ENCODE assay signal across 8 mouse cellular contexts in genomic region chr11:19020951-19021710, GRCm38 (mm10). TPM values are rescaled to one million over a fixed set of nuclear protein-coding genes. Genes with fewer than 3 reads are reported as not detected.
A peak's percentile ranks its signal among the peaks of the same experiment; 100 is the strongest.
DNase-seq lines count a peak whose midpoint lies in the region; ATAC-seq and TF ChIP-seq lines count a peak whose summit lies in the region.

No protein-coding gene starts in this region.

- peak; percentile 77 for DNase-seq in cerebellum, adult 9-10 months
- DNase-seq in layer of hippocampus, adult 9-11 months = no peak

- H3K4me2 ChIP-seq in heart, embryonic 12.5 days = peak overlapping the region; percentile 80
- peak overlapping the region; percentile 82 for H3K4me2 ChIP-seq in limb, embryonic 12.5 days
- peak overlapping the region; percentile 76 for H3K4me2 ChIP-seq in myocyte (ENCODE audit: low read depth)

- H3K36me3 ChIP-seq in megakaryocyte, embryonic 14.5 days (replicated peaks; ENCODE audit: low read length) = peaks cover 2% of the 10 kb centered on the region
- H3K36me3 ChIP-seq in heart, embryonic 12.5 days = no peaks in the 10 kb centered on the region
- H3K36me3 ChIP-seq in limb, embryonic 12.5 days = no peaks in the 10 kb centered on the region
- no peaks in the 10 kb centered on the region for H3K36me3 ChIP-seq in myocyte (ENCODE audit: control insufficient read depth, insufficient read depth)

- 6% methylated on average over 28 of the region's 28 CpGs for WGBS in heart, embryonic 12.5 days
- under 1% methylated on average over 28 of the region's 28 CpGs for WGBS in limb, embryonic 12.5 days

- ATAC-seq in megakaryocyte, adult 5-6 weeks (ENCODE audit: poor library complexity, severe bottlenecking) = no peak
- ATAC-seq in heart, embryonic 12.5 days (ENCODE audit: insufficient number of reproducible peaks, low FRiP score) = no peak
- ATAC-seq in limb, embryonic 12.5 days (ENCODE audit: insufficient number of reproducible peaks, insufficient read depth, low FRiP score, low TSS enrichment, low read depth) = no peak
- no peak for ATAC-seq in CD4-positive, CD25-positive, alpha-beta regulatory T cell, adult 4 months

- peak overlapping the region; percentile 93 for H3K4me3 ChIP-seq in megakaryocyte, embryonic 14.5 days (replicated peaks)
- peak overlapping the region; percentile 68 for H3K4me3 ChIP-seq in heart, embryonic 12.5 days
- peak overlapping the region; percentile 57 for H3K4me3 ChIP-seq in limb, embryonic 12.5 days (replicated peaks)
- H3K4me3 ChIP-seq in myocyte = peak overlapping the region; percentile 81

- peak overlapping the region; percentile 99 for H3K27ac ChIP-seq in heart, embryonic 12.5 days (ENCODE audit: poor library complexity, severe bottlenecking)
- H3K27ac ChIP-seq in limb, embryonic 12.5 days = 0 out of 2 replicates have a peak overlapping the region, but pooled peaks have one; percentile 93

- peaks cover 21% of the 10 kb centered on the region for H3K79me2 ChIP-seq in myocyte (ENCODE audit: control insufficient read depth, insufficient read depth)

- no peaks in the 10 kb centered on the region for H3K9me3 ChIP-seq in megakaryocyte, embryonic 14.5 days
- H3K9me3 ChIP-seq in heart, embryonic 12.5 days (replicated peaks) = no peaks in the 10 kb centered on the region
- H3K9me3 ChIP-seq in limb, embryonic 12.5 days = no peaks in the 10 kb centered on the region

- H3K9ac ChIP-seq in heart, embryonic 12.5 days = peak overlapping the region; percentile 99
- 0 out of 2 replicates have a peak overlapping the region, but pooled peaks have one; percentile 83 for H3K9ac ChIP-seq in limb, embryonic 12.5 days (replicated peaks)

- peak overlapping the region; percentile 80 for H3ac ChIP-seq in myocyte (ENCODE audit: control insufficient read depth, insufficient read length)

- no peak for TF ChIP-seq POLR2A in myocyte (IDR thresholded peaks at IDR 0.05; ENCODE audit: insufficient read length, low read depth)

- H3K27me3 ChIP-seq in megakaryocyte, embryonic 14.5 days (replicated peaks) = peaks cover 2% of the 10 kb centered on the region
- no peaks in the 10 kb centered on the region for H3K27me3 ChIP-seq in heart, embryonic 12.5 days (replicated peaks)
- H3K27me3 ChIP-seq in limb, embryonic 12.5 days = peaks cover 61% of the 10 kb centered on the region
- H3K27me3 ChIP-seq in myocyte (ENCODE audit: control insufficient read depth, insufficient read depth, insufficient read length) = no peaks in the 10 kb centered on the region

- peaks cover 32% of the 10 kb centered on the region for H3K4me1 ChIP-seq in megakaryocyte, embryonic 14.5 days
- H3K4me1 ChIP-seq in heart, embryonic 12.5 days (replicated peaks) = peaks cover 20% of the 10 kb centered on the region
- peaks cover 10% of the 10 kb centered on the region for H3K4me1 ChIP-seq in limb, embryonic 12.5 days (replicated peaks)

TF ChIP-seq in myocyte, 11 proteins besides CTCF, POLR2A, EP300 and RAD21:
- TF ChIP-seq E2F4 (IDR thresholded peaks at IDR 0.05; ENCODE audit: insufficient read depth) = no peak
- TF ChIP-seq CEBPB (IDR thresholded peaks at IDR 0.05; ENCODE audit: insufficient read depth, poor library complexity, severe bottlenecking) = no peak
- no peak for TF ChIP-seq MAX (IDR thresholded peaks at IDR 0.05; ENCODE audit: low read depth)
- no peak for TF ChIP-seq REST (IDR thresholded peaks at IDR 0.05; ENCODE audit: insufficient read depth, insufficient read length)
- no peak for TF ChIP-seq USF1 (IDR thresholded peaks at IDR 0.05; ENCODE audit: low read depth)
- TF ChIP-seq MYOG (IDR thresholded peaks at IDR 0.05; ENCODE audit: control insufficient read depth in 1 of 3, insufficient read depth in 1 of 3, insufficient read length in 2 of 3, low read depth in 2 of 3) = no peak
- no peak for TF ChIP-seq MYOD1 (IDR thresholded peaks at IDR 0.05; ENCODE audit: control insufficient read depth in 1 of 3, insufficient read length in 2 of 3, low read depth in 2 of 3)
- TF ChIP-seq TCF12 (IDR thresholded peaks at IDR 0.05; ENCODE audit: insufficient read depth, poor library complexity, severe bottlenecking) = no peak
- no peak for TF ChIP-seq SRF (IDR thresholded peaks at IDR 0.05; ENCODE audit: control insufficient read depth, insufficient read length, low read depth)
- no peak for TF ChIP-seq POLR2AphosphoS2 (IDR thresholded peaks at IDR 0.05; ENCODE audit: insufficient read length, low read depth)
- no peak for TF ChIP-seq TCF3 (IDR thresholded peaks at IDR 0.05; ENCODE audit: insufficient read length, low read depth)

RNA-seq across cellular contexts. Expression of gene Meis1, which starts 2.3 kb away (rescaled TPM):
- polyA plus RNA-seq in megakaryocyte, embryonic 14.5 days (2012; ENCODE audit: insufficient read depth, low replicate concordance) = 121 and 264 TPM in 2 replicates
- 3.3 and 4.2 TPM in 2 replicates for total RNA-seq in megakaryocyte, adult 5-6 weeks (2015)
- 5.9 and 6.0 TPM in 2 replicates for total RNA-seq in megakaryocyte, adult 5-6 weeks (2017)
- polyA plus RNA-seq in heart, embryonic 12.5 days (2016; fragmentation: Nextera tagmentation; extraction: Ambion mirVana) = 75.9 and 81.4 TPM in 2 replicates
- 32.4 and 35.1 TPM in 2 replicates for polyA plus RNA-seq in limb, embryonic 12.5 days (2016; fragmentation: Nextera tagmentation; extraction: Ambion mirVana)
- 7.1 TPM for polyA plus RNA-seq in myocyte (2012; fragmentation: generic; extraction: Trizol)
- polyA plus RNA-seq in CD4-positive, CD25-positive, alpha-beta regulatory T cell, adult 4 months (2017; shearing (Covaris generic)) = under 1 TPM in 1 of 2 experiments, not detected in 1; 0.66 TPM
